Mouse (Mus musculus) liver, postnatal 0 days (tissue): Measurements from ENCODE around the gene Hils1. TPM values are rescaled to one million over a fixed set of nuclear protein-coding genes. Genes with fewer than 3 reads are reported as not detected.
A peak's percentile ranks its signal among the peaks of the same experiment; 100 is the strongest.

Experiments
- ATAC-seq: fragments of 200-750 bp; cut with Nextera tagmentation; 2 replicates; pipeline ENCODE4 v1.8.0; 2017; ENCODE audit warnings: mild to moderate bottlenecking, moderate library complexity
- DNase-seq: peaks from one replicate; pipeline ENCODE4 v3.0.0-alpha.2; 2016
- H3K27ac ChIP-seq: fragments of 300-500 bp; sonication (generic); 2 replicates; pipeline ENCODE4 v1.5.1; 2014; ENCODE audit warnings: antibody characterized with exemption, moderate library complexity, mild to moderate bottlenecking, low read depth
- H3K27me3 ChIP-seq: fragments of 300-500 bp; sonication (generic); 2 replicates; pipeline ENCODE4 v1.6.1; 2014; ENCODE audit warnings: low read length, control low read depth, mixed read lengths; ENCODE audit not compliant: insufficient read depth
- H3K36me3 ChIP-seq: fragments of 300-500 bp; sonication (generic); replicated peaks from 2 replicates; pipeline ENCODE4 v1.6.1; 2014; ENCODE audit warnings: mild to moderate bottlenecking, control low read depth, low read length, moderate library complexity, mixed read lengths; ENCODE audit not compliant: insufficient read depth
- H3K4me1 ChIP-seq: fragments of 300-500 bp; sonication (generic); 2 replicates; pipeline ENCODE4 v1.6.1; 2014; ENCODE audit warnings: antibody characterized with exemption, mild to moderate bottlenecking, control low read depth; ENCODE audit not compliant: insufficient read depth
- H3K4me2 ChIP-seq: fragments of 300-500 bp; sonication (generic); 2 replicates; pipeline ENCODE4 v1.6.1; 2014; ENCODE audit warnings: low read depth, mild to moderate bottlenecking, low read length, moderate library complexity, mixed read lengths
- H3K4me3 ChIP-seq: fragments of 300-500 bp; sonication (generic); 2 replicates; pipeline ENCODE4 v1.5.1; 2014; ENCODE audit warnings: low read depth, low read length
- H3K9ac ChIP-seq: fragments of 300-500 bp; sonication (generic); replicated peaks from 2 replicates; pipeline ENCODE4 v1.6.1; 2014; ENCODE audit warnings: mild to moderate bottlenecking, moderate library complexity
- H3K9me3 ChIP-seq: fragments of 300-500 bp; sonication (generic); 2 replicates; pipeline ENCODE4 v1.6.1; 2016; ENCODE audit warnings: mild to moderate bottlenecking, control low read depth, low read length, mixed read lengths
- CTCF ChIP-seq: sonication (generic); IDR thresholded peaks from 2 replicates; pipeline ENCODE4 v1.5.1; 2016; ENCODE audit warnings: antibody characterized with exemption, low read depth
- EP300 ChIP-seq: IDR thresholded peaks from 2 replicates; pipeline ENCODE4 v1.6.1; 2016; ENCODE audit warnings: antibody characterized with exemption, low read depth, mild to moderate bottlenecking
- WGBS: fragments of 180-500 bp; shearing (Covaris S2); extraction: QIAGEN DNeasy Blood & Tissue Kit; methylation state at CpG from one replicate; pipeline ENCODE4 v1.1.7; 2014; ENCODE audit not compliant: insufficient replicate concordance; 5-methylcytosine and 5-hydroxymethylcytosine counted together
- polyA plus RNA-seq: library from polyadenylated mRNA; unstranded; fragments of >200 nt; fragmentation: Nextera tagmentation; extraction: Ambion mirVana; gene quantifications from 2 replicates; pipeline ENCODE4 v1.2.1, GENCODE M21; 2015

Hils1 gene
- polyA plus RNA-seq, 1 experiment from 2014 or later = not detected

- WGBS = under 1% methylated on average over 16 of the region's 17 CpGs
- ATAC-seq = peak; percentile 77
- Histone ChIP-seq H3K4me1 (0 out of 2 replicates have a peak, but pooled peaks cover 6% of the 10 kb centered on the region), H3K4me3 (peak overlapping the region; percentile 28), H3K9me3 (no peaks in the 10 kb centered on the region), H3K27me3 (peaks cover 68% of the 10 kb centered on the region), H3K36me3 (no peaks in the 10 kb centered on the region), H3K27ac (no peak overlapping the region), H3K9ac (no peak overlapping the region), H3K4me2 (peak overlapping the region; percentile 61)
- peak; percentile 88 for DNase-seq
- TF ChIP-seq EP300 (no peak), CTCF (peak; percentile 92)
Observed at GRCm38 (mm10) chr11:94936851-94937295, 30.5 kb upstream of the Hils1 start.

- Histone ChIP-seq H3K4me2 (peak overlapping the region; percentile 61), H3K27ac (no peak overlapping the region), H3K4me3 (peak overlapping the region; percentile 28), H3K4me1 (0 out of 2 replicates have a peak, but pooled peaks cover 6% of the 10 kb centered on the region), H3K27me3 (peaks cover 65% of the 10 kb centered on the region), H3K9me3 (no peaks in the 10 kb centered on the region), H3K36me3 (no peaks in the 10 kb centered on the region), H3K9ac (no peak overlapping the region)
- under 1% methylated on average over 18 of the region's 18 CpGs for WGBS
- no peak for TF ChIP-seq EP300
- TF ChIP-seq CTCF = no peak
- ATAC-seq = peak; percentile 48
- no peak for DNase-seq
Observed at GRCm38 (mm10) chr11:94937335-94937781, 30.0 kb upstream of the Hils1 start.

GRCm38 (mm10) chr11:94937787-94938186, 29.6 kb upstream of the Hils1 start:
- peak overlapping the region; percentile 61 for H3K4me2 ChIP-seq
- WGBS = 3% methylated on average over 15 of the region's 15 CpGs
- H3K4me3 ChIP-seq = peak overlapping the region; percentile 28
- peaks cover 65% of the 10 kb centered on the region for H3K27me3 ChIP-seq
- H3K9me3 ChIP-seq = no peaks in the 10 kb centered on the region
- no peak overlapping the region for H3K9ac ChIP-seq
- no peaks in the 10 kb centered on the region for H3K36me3 ChIP-seq
- no peak for DNase-seq
- H3K4me1 ChIP-seq = 0 out of 2 replicates have a peak, but pooled peaks cover 6% of the 10 kb centered on the region
- H3K27ac ChIP-seq = no peak overlapping the region
- TF ChIP-seq CTCF (no peak), EP300 (no peak)
- ATAC-seq = no peak

GRCm38 (mm10) chr11:94938296-94938695, 29.1 kb upstream of the Hils1 start:
- H3K9me3 ChIP-seq = no peaks in the 10 kb centered on the region
- no peak for ATAC-seq
- H3K4me1 ChIP-seq = 0 out of 2 replicates have a peak, but pooled peaks cover 6% of the 10 kb centered on the region
- no peak overlapping the region for H3K9ac ChIP-seq
- no peaks in the 10 kb centered on the region for H3K36me3 ChIP-seq
- TF ChIP-seq CTCF = no peak
- no peak for TF ChIP-seq EP300
- 27% methylated on average over 9 of the region's 9 CpGs for WGBS
- peak overlapping the region; percentile 28; the same call in 1 of the 2 replicates for H3K4me3 ChIP-seq
- H3K4me2 ChIP-seq = peak overlapping the region; percentile 61; the same call in 1 of the 2 replicates
- no peak overlapping the region for H3K27ac ChIP-seq
- no peak for DNase-seq
- H3K27me3 ChIP-seq = peaks cover 61% of the 10 kb centered on the region

- ATAC-seq = no peak
Observed at GRCm38 (mm10) chr11:94939280-94939679, 28.1 kb upstream of the Hils1 start.

DNA sequence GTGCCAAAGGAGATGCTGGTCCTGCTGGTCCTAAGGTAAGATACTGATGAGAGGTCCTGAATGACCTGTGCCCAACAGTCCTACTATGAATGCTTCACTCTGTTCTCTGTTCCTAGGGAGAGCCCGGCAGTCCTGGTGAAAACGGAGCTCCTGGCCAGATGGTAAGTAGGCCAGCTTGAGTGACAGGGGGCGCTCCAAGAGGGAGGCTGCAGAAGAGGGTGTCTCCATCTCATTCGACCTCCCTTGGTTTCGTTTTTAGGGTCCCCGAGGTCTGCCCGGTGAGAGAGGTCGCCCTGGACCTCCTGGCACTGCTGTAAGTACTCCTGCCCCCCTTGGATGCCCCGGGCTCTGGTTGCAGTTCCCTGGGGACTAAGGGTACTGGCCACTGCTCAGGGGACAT, 26.3 kb upstream of the Hils1 start:
- ATAC-seq (no peak), DNase-seq (no peak)
- Histone ChIP-seq H3K9me3 (no peaks in the 10 kb centered on the region), H3K4me3 (no peak overlapping the region), H3K27me3 (peaks cover 44% of the 10 kb centered on the region), H3K9ac (no peak overlapping the region), H3K4me2 (no peak overlapping the region), H3K36me3 (no peaks in the 10 kb centered on the region), H3K27ac (no peak overlapping the region), H3K4me1 (0 out of 2 replicates have a peak, but pooled peaks cover 6% of the 10 kb centered on the region)
- WGBS = 37% methylated on average over 9 of the region's 9 CpGs
- no peak for TF ChIP-seq EP300
- TF ChIP-seq CTCF = no peak

More at GRCm38 (mm10) chr11:94939280-94939679, 28.1 kb upstream of the Hils1 start:
- H3K4me2 ChIP-seq = no peak overlapping the region
- H3K4me3 ChIP-seq = no peak overlapping the region
- no peak overlapping the region for H3K27ac ChIP-seq
- H3K9ac ChIP-seq = no peak overlapping the region
- 0 out of 2 replicates have a peak, but pooled peaks cover 6% of the 10 kb centered on the region for H3K4me1 ChIP-seq
- peak; percentile 77 for DNase-seq
- H3K36me3 ChIP-seq = no peaks in the 10 kb centered on the region
- no peaks in the 10 kb centered on the region for H3K9me3 ChIP-seq
- peaks cover 53% of the 10 kb centered on the region for H3K27me3 ChIP-seq
- 15% methylated on average over 4 of the region's 4 CpGs for WGBS
- TF ChIP-seq CTCF (peak; percentile 90), EP300 (no peak)

DNA sequence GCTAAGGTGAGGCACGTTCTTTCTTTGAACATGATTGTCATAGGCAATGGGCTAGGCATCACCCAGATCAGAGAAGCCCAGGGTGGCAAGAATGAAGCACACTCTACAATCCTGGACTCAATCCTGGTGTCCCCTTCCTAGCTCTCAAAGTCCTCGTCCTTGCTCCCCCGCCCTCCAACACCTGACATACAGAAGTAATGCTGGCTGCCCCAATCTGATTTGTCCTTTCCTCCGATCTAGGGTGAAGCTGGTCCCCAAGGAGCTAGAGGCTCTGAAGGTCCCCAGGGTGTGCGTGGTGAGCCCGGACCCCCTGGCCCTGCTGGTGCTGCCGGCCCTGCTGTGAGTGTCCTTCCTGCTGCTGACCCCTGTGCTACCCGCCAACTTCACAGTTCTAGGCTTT, 25.6 kb upstream of the Hils1 start:
- Histone ChIP-seq H3K9me3 (no peaks in the 10 kb centered on the region), H3K4me3 (no peak overlapping the region), H3K27me3 (peaks cover 37% of the 10 kb centered on the region), H3K9ac (no peak overlapping the region), H3K36me3 (no peaks in the 10 kb centered on the region), H3K27ac (no peak overlapping the region), H3K4me1 (0 out of 2 replicates have a peak, but pooled peaks cover 4% of the 10 kb centered on the region), H3K4me2 (no peak overlapping the region)
- no peak for TF ChIP-seq CTCF
- no peak for TF ChIP-seq EP300
- WGBS = 67% methylated on average over 8 of the region's 8 CpGs
- no peak for ATAC-seq
- DNase-seq = no peak
